Mouse (Mus musculus): ENCODE data around the gene Col16a1.

- TF ChIP-seq CTCF (IDR thresholded peaks at IDR 0.05; ENCODE audit: low read depth), result no peak
- TF ChIP-seq EP300 (IDR thresholded peaks at IDR 0.05; ENCODE audit: low read depth), result no peak
Measured at GRCm38 (mm10) chr4:130133399-130133798, 85.8 kb downstream of the Col16a1 start.
